Mouse (Mus musculus) lung, embryonic 15.5 days (tissue): ENCODE measurements around the gene Pygo2. TPM values are rescaled to one million over a fixed set of nuclear protein-coding genes. Genes with fewer than 3 reads are reported as not detected.

Source experiments
- ATAC-seq: fragments of 200-750 bp; cut with Nextera tagmentation; 2 replicates; pipeline ENCODE4 v1.8.0; 2017; ENCODE audit warnings: moderate number of reproducible peaks, borderline replicate concordance; ENCODE audit not compliant: low FRiP score, low TSS enrichment; ENCODE audit errors: extremely low read depth
- H3K27ac ChIP-seq: fragments of 300-500 bp; sonication (generic); 2 replicates; pipeline ENCODE4 v1.5.1; 2015; ENCODE audit warnings: moderate library complexity, mild to moderate bottlenecking, inconsistent platforms
- H3K27me3 ChIP-seq: fragments of 300-500 bp; sonication (generic); 2 replicates; pipeline ENCODE4 v1.6.1; 2015; ENCODE audit warnings: inconsistent platforms
- H3K36me3 ChIP-seq: fragments of 300-500 bp; sonication (generic); 2 replicates; pipeline ENCODE4 v1.6.1; 2015; ENCODE audit warnings: inconsistent platforms
- H3K4me1 ChIP-seq: fragments of 300-500 bp; sonication (generic); 2 replicates; pipeline ENCODE4 v1.6.1; 2015; ENCODE audit warnings: inconsistent platforms
- H3K4me2 ChIP-seq: fragments of 300-500 bp; sonication (generic); 2 replicates; pipeline ENCODE4 v1.6.1; 2015; ENCODE audit warnings: inconsistent platforms, mild to moderate bottlenecking, moderate library complexity
- H3K4me3 ChIP-seq: fragments of 300-500 bp; sonication (generic); 2 replicates; pipeline ENCODE4 v1.5.1; 2015; ENCODE audit warnings: mild to moderate bottlenecking, inconsistent platforms
- H3K9ac ChIP-seq: fragments of 300-500 bp; sonication (generic); 2 replicates; pipeline ENCODE4 v1.6.1; 2015; ENCODE audit warnings: inconsistent platforms
- H3K9me3 ChIP-seq: fragments of 300-500 bp; sonication (generic); 2 replicates; pipeline ENCODE4 v1.6.1; 2016; ENCODE audit warnings: inconsistent platforms
- WGBS: fragments of 180-500 bp; shearing (Covaris S2); methylation state at CpG from one replicate; pipeline ENCODE4 v1.1.7; 2015; 5-methylcytosine and 5-hydroxymethylcytosine counted together
- polyA plus RNA-seq: library from polyadenylated mRNA; unstranded; fragments of >200 nt; fragmentation: Nextera tagmentation; extraction: Ambion mirVana; gene quantifications from 2 replicates; pipeline ENCODE4 v1.2.1, GENCODE M21; 2015

Gene Pygo2
- polyA plus RNA-seq: 40.6 and 41.1 TPM in 2 replicates

DNA sequence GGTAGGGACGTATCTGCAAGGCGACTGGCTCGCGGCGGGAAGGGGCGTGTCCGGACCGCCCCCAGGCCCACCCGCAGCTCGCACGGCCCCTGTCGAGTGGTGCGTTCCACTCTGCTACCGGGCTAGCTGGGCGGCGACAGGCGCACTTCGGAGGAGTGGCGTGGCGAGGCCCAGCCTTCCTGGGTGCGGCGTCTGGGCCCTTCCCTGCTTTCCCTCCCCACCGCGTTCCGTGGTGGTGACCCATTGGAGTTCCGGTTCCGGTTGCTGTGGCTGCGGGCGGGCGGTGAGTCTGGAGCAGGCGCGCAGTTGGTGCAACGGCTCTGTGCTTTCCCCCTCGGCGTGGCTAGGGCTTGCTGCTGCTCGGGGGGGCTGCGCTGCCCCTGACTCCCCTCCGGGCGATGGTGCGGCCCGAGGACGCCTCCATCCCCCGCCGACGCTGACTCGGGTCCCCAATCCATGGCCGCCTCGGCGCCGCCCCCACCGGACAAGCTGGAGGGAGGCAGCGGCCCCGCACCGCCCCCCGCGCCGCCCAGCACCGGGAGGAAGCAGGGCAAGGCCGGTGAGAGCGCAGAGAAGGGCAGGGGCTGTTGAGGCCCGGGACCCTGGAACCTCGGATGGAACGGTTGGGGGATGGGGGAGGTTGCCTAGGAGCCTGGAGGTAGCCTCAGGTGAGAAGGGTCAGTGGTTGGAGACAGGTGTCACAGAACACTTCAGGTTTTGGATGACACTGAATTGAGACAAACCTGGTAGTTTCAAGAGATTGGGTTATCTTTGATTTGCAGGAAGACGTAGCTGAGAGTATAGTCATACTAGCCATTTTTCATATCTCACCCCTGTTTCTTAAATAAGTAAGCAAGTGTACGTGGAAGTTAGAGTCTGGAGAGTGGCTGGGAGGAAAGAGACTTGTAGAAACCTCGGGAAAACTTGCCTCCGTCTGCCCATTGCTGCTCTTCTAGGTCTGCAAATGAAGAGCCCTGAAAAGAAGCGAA is at the start of gene Pygo2:
TSS of gene Pygo2 (plus strand) at position 44 of the 989 bp plus-strand sequence.
- peaks cover 55% of the 10 kb centered on the region for H3K36me3 ChIP-seq
- H3K4me1 ChIP-seq: peaks cover 11% of the 10 kb centered on the region
- WGBS: 1% methylated on average over 59 of the region's 68 CpGs
- H3K27ac ChIP-seq: peak within 1 kb of the TSS; percentile 87
- peak within 1 kb of the TSS; percentile 69 for H3K4me2 ChIP-seq
- H3K4me3 ChIP-seq: peak within 1 kb of the TSS; percentile 65
- no peaks in the 10 kb centered on the region for H3K27me3 ChIP-seq
- H3K9me3 ChIP-seq: no peaks in the 10 kb centered on the region
- ATAC-seq: peak; percentile 98
- peak within 1 kb of the TSS; percentile 87 for H3K9ac ChIP-seq

DNA sequence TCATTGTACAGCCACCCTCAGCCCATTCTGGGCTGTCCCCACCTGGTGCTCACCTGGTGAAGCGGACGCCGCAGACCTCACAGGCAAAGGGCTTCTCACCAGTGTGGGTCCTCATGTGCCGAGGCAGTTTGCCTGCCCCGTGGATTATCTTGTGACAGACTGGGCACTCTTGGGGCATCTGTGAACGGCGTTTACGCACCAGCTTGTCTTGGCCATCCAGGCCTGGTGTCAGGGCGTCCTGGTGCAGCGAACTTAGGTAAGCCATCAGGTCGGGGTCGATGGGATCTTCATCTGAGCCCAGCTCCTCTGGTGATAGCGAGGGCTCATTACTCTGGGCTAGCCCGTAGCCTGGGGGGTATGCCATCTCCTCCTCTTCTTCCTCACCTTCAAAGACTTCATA is 49.7 kb upstream of the Pygo2 start:
- H3K9me3 ChIP-seq: no peaks in the 10 kb centered on the region
- no peak overlapping the region for H3K27ac ChIP-seq
- no peak for ATAC-seq
- H3K4me2 ChIP-seq: no peak overlapping the region
- no peak overlapping the region for H3K9ac ChIP-seq
- 91% methylated on average over 14 of the region's 14 CpGs for WGBS
- no peak overlapping the region for H3K4me3 ChIP-seq
- H3K36me3 ChIP-seq: peaks cover 18% of the 10 kb centered on the region
- H3K27me3 ChIP-seq: no peaks in the 10 kb centered on the region
- peaks cover 42% of the 10 kb centered on the region for H3K4me1 ChIP-seq

DNA sequence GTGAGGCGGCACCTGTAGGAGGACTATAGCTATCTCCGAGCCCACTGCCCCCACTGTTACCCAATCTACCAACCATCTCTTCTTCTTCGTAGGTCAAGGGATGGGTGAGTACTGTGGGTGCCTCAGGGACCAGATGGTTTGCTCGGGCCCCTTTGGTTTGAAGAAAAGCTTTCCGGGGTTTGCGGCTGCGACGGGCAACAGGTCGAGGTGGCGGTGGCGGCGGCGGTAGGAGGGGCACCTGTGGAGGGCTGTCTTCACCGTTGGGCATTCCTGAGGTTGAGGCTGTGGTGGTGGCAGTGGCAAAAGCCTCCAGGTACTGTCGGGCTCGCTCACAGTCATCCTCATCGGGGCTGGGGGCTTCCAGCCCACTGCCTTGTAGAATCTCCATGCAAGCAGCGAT is 49.3 kb upstream of the Pygo2 start:
- ATAC-seq: no peak
- no peak overlapping the region for H3K9ac ChIP-seq
- H3K36me3 ChIP-seq: peaks cover 18% of the 10 kb centered on the region
- peaks cover 46% of the 10 kb centered on the region for H3K4me1 ChIP-seq
- H3K27me3 ChIP-seq: no peaks in the 10 kb centered on the region
- H3K27ac ChIP-seq: no peak overlapping the region
- 91% methylated on average over 18 of the region's 18 CpGs for WGBS
- no peak overlapping the region for H3K4me3 ChIP-seq
- no peak overlapping the region for H3K4me2 ChIP-seq
- H3K9me3 ChIP-seq: no peaks in the 10 kb centered on the region

DNA sequence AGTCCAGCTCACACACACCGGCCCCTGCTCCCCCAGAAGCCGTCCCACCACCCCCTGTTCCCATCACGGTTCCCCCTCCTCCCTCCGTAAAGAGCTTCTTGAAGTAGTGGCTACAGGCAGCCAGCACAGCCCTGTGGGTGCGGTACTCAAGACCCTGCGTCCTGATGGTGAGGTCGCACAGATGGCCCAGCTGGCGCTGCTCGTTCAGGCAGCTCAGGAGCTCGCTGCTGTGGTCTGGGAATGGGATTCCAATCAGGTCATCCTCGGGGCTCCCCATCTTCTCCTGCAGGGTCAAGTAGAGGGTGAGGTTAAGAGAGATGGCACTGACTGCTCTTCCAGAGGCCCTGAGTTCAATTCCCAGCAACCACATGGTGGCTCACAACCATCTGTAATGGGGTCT is 48.8 kb upstream of the Pygo2 start:
- WGBS: 71% methylated on average over 11 of the region's 11 CpGs
- Histone ChIP-seq H3K4me3 (no peak overlapping the region), H3K27ac (no peak overlapping the region), H3K4me1 (peaks cover 47% of the 10 kb centered on the region), H3K9me3 (no peaks in the 10 kb centered on the region), H3K36me3 (peaks cover 18% of the 10 kb centered on the region), H3K27me3 (no peaks in the 10 kb centered on the region), H3K9ac (no peak overlapping the region), H3K4me2 (no peak overlapping the region)
- no peak for ATAC-seq

DNA sequence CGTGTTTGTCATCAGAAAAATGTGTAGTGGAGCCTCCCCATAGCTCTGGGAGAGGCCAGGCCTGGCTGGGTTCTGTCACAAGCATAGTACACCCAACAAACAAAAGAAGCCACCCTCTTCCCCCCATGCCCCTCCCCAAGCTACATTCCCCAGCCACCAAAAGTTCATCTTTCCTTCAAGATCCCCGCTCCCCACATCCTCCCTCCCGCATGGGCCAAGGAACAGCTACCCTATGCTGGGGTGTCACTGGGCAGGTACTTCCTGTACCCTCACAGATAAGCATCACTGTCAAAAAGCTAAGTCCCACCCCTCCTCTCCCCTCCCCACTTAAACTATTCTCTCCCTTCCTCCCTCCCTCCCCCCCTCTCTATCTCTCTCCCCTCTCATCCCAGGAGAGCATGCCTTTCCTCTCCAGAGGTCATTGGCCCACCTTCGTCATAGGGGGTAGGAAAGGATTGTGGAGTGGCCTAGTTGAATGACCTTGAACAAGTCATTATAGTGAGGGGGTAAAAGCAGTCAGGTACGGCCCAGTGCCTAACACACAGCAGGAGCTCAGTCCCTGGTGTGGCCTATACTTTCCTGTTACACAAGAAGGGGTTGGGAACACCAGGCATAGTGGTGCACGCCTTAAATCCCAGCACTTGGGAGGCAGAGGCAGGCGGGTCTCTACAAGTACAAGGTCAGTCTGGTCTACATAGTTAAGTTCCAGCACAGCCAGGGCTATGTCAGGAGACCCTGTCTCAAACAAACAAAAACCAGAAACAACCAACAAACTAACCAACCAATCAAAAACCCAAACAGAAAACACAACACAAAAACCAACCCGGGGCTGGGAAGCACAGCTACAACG is 47.8 kb upstream of the Pygo2 start:
- Histone ChIP-seq H3K27me3 (no peaks in the 10 kb centered on the region), H3K4me3 (no peak overlapping the region), H3K9me3 (no peaks in the 10 kb centered on the region), H3K9ac (no peak overlapping the region), H3K4me1 (peaks cover 56% of the 10 kb centered on the region), H3K4me2 (no peak overlapping the region), H3K27ac (no peak overlapping the region), H3K36me3 (peaks cover 18% of the 10 kb centered on the region)
- no peak for ATAC-seq
- 86% methylated on average over 9 of the region's 9 CpGs for WGBS

DNA sequence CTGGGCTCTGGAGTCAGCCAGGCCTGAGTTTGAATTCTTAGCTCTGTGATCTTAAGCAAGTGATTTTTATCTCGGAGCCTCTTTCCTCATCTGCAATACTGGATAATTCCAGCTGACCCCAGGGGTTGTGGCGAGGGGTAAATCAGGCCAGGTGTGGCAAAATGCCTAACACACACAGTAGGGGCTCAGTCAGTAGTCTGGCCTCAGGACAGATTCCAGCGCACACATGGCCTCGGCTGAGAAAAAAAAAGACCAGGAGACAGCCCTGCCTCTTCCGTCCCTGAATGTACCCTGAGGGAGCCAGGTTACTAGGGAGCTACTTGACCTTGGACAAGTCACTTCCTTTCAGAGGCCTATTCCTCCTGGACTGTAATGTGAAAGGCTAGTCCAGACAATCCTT is 47.1 kb upstream of the Pygo2 start:
- peaks cover 18% of the 10 kb centered on the region for H3K36me3 ChIP-seq
- H3K4me3 ChIP-seq: no peak overlapping the region
- H3K4me2 ChIP-seq: no peak overlapping the region
- H3K9ac ChIP-seq: no peak overlapping the region
- H3K27ac ChIP-seq: peak overlapping the region; percentile 24; the same call in 1 of the 2 replicates
- no peak for ATAC-seq
- no peaks in the 10 kb centered on the region for H3K9me3 ChIP-seq
- peaks cover 56% of the 10 kb centered on the region for H3K4me1 ChIP-seq
- no peaks in the 10 kb centered on the region for H3K27me3 ChIP-seq
- WGBS: 79% methylated on average over 5 of the region's 5 CpGs

DNA sequence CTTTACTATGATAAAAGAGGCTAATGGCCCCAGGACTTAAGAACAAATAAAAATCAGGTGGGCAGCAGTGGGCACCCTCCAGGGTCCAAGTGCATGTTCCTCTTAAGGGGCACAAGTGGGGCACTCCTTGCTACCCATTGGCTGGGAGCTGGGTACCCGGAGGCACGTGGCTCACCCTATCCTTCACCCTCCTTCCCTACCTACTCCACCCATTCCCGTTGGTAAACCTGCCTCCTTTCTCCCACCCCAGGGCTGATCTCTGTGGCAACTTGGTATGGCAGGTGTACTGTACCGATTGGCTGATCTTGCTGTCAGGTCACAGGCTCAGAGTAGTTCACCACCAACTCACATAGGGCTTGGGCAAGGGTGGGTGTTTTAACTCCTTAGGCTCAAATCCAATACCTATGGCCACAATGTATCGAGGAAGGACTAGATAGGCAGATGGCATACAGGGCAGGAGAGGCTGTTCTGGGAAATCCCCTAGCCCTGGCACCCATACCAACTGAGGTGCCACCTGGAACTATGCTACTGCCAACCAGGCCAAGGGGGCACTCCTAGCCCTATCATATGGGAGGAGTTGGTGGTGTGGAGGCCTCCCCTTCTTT is 46.3 kb upstream of the Pygo2 start:
- Histone ChIP-seq H3K9me3 (no peaks in the 10 kb centered on the region), H3K36me3 (peaks cover 18% of the 10 kb centered on the region)

DNA sequence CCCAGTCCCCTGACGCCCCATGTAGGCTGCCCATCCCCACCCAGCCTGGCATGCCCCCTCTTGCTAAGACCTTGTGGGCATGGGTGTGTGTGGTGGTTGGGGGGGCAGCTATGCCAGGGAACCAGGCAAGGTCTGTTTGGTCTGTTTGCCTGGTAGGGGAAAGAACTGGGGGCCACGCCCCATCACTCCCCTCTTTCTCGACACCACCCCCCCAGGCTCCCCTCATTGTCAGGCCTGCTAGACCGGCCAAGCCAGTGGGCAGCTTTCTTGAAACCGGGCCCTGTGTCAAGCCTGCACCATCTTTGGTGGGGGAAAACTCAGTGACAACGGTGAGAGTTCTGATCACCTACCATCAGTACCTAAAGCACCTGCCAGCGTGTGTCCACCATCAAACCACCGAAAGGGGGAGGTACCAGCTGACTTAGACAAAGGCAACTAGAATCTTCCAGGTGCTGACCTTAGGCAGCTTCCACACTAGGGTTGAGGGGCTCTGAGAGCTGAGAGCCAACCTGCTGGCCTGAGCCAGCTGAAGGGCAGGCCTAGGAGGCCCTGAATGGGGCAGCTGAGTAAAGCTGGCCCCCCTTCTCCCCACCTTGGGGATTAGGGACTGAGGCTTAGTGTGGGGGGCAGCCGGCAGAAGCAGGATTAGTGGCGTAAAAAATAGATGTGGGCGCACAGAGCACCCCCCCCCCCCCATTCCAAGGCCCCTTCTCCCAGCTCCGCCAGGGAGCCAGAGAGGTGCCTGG is 45.5 kb upstream of the Pygo2 start:
- peaks cover 53% of the 10 kb centered on the region for H3K4me1 ChIP-seq
- WGBS: 70% methylated on average over 10 of the region's 12 CpGs
- H3K36me3 ChIP-seq: peaks cover 15% of the 10 kb centered on the region
- H3K27ac ChIP-seq: peak overlapping the region; percentile 44; the same call in 1 of the 2 replicates
- H3K4me3 ChIP-seq: no peak overlapping the region
- ATAC-seq: no peak
- peak overlapping the region; percentile 16; the same call in 1 of the 2 replicates for H3K4me2 ChIP-seq
- no peak overlapping the region for H3K9ac ChIP-seq
- no peaks in the 10 kb centered on the region for H3K9me3 ChIP-seq
- H3K27me3 ChIP-seq: no peaks in the 10 kb centered on the region

More for the DNA sequence above, 46.3 kb upstream of the Pygo2 start:
- Histone ChIP-seq H3K4me3 (no peak overlapping the region), H3K4me2 (peak overlapping the region; percentile 16; the same call in 1 of the 2 replicates), H3K4me1 (peaks cover 56% of the 10 kb centered on the region), H3K9ac (no peak overlapping the region), H3K27ac (0 out of 2 replicates have a peak overlapping the region, but pooled peaks have one; percentile 24), H3K27me3 (no peaks in the 10 kb centered on the region)
- no peak for ATAC-seq
- 73% methylated on average over 5 of the region's 5 CpGs for WGBS

DNA sequence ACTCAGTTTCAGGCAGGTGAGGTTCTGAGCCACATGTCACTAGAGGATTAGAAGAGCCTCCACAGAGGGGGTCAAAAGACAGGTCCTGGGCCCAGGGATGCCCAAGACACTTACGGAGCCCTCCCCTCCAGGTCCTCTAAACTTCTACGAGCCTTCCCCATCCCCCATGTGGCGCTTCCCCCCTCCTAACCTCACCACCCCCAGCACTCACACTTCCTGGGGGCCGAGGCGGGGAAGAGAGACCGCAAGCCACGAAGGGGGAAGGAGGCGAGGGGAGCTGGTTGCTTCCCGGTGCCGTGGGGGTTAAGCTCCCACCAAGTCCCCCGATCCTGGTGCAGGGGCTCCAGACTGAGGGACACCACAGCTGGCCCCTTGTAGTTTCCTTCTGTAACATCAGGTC is 44.6 kb upstream of the Pygo2 start:
- Histone ChIP-seq H3K4me1 (peaks cover 62% of the 10 kb centered on the region), H3K4me3 (no peak overlapping the region), H3K4me2 (no peak overlapping the region), H3K36me3 (peaks cover 5% of the 10 kb centered on the region), H3K27me3 (no peaks in the 10 kb centered on the region), H3K9ac (no peak overlapping the region), H3K27ac (no peak overlapping the region), H3K9me3 (no peaks in the 10 kb centered on the region)
- ATAC-seq: no peak
- WGBS: 29% methylated on average over 9 of the region's 11 CpGs

DNA sequence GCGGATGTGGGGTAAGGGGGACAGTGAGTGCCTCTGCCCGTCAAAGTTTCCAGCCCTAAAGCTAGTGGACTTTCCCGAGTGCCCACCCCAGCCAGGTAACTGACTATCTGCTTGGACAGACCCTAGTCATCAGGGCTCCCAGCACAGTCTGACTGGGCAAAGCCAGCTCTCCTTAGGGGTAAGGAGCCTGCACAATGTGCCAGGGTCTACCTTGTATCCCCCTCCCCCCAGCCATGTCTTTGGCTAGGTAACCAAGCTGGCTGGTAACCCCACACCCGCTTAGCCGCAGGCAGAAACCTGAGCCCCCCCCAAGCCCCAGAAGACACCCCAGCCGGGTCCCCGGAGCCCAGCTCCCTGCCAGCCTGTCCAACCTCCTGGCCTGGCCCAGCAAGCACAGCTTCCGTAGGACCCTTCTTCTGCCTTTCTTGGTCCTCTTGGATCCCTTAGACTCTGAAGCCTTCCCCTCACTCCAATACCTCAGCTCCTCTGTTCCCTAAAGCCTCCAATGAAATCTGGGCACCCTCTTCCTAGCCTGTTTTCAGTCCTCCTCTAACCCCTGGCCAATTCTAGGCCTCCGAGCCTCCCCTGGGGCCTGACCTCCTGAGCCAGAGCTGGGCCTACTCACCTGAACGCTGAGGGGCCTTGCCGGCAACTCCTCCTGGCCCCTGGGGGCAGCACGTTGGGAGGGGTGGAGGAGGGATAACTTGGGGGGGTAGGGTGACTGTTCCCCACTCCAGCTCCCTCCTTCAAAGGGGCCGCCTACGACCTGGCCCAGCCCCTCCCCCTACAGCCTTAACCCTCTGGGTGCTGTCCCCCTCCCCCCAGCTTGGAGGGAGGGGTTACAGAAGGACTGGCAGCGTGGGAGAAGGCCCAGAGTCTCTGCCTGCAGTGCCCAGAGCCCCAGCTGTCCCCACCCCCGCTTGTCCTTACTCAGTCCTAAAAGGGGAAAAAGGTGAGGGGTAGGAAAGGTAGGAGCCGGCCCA is 43.3 kb upstream of the Pygo2 start:
- 54% methylated on average over 17 of the region's 17 CpGs for WGBS
- Histone ChIP-seq H3K27me3 (no peaks in the 10 kb centered on the region), H3K36me3 (no peaks in the 10 kb centered on the region), H3K9me3 (no peaks in the 10 kb centered on the region), H3K4me1 (peaks cover 75% of the 10 kb centered on the region), H3K4me2 (peak overlapping the region; percentile 22; the same call in 1 of the 2 replicates), H3K27ac (peak overlapping the region; percentile 27; the same call in 1 of the 2 replicates), H3K9ac (0 out of 2 replicates have a peak overlapping the region, but pooled peaks have one; percentile 4), H3K4me3 (0 out of 2 replicates have a peak overlapping the region, but pooled peaks have one; percentile 1)
- no peak for ATAC-seq
